Mouse (Mus musculus): ENCODE measurements around the gene Lgals8.

Lgals8 gene

GRCm38 (mm10) chr13:12460881-12461729, 3.6 kb downstream of the Lgals8 start:
- peak; percentile 91 for DNase-seq (ENCODE audit: low spot score in 2 of 2)

- DNase-seq (ENCODE audit: low spot score in 2 of 2): peak; percentile 66
Observed at GRCm38 (mm10) chr13:12460443-12460842, 4.3 kb downstream of the Lgals8 start.

GRCm38 (mm10) chr13:12456711-12457110, 8.0 kb downstream of the Lgals8 start:
- no peak for DNase-seq (ENCODE audit: low spot score in 2 of 2)

GRCm38 (mm10) chr13:12454686-12455390, 9.9 kb downstream of the Lgals8 start:
- no peak for DNase-seq (ENCODE audit: low spot score in 2 of 2)

DNA sequence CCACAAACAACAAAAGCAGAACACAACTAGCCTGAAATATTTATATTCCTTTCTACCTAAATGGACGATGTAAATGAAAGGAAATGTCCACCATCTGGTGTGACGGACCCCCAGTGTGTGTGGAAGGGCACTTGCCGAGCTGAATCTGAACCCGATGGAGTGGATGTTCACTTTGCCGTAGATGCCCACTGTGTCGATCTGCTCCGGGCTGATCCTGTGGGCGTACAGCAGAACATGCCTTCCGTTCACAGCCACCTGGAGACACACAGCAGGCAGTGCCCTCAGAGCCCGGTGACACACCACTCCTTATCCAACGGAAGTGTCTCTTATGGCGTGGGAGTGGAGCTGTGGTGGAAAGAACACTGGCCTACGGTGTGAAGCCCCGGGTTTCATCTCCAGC, 11.6 kb downstream of the Lgals8 start:
- DNase-seq (ENCODE audit: low spot score in 2 of 2): no peak

- peak; percentile 50 to 62 for DNase-seq (ENCODE audit: low spot score in 2 of 2)
Observed at GRCm38 (mm10) chr13:12442008-12442587, 22.6 kb downstream of the Lgals8 start.

DNA sequence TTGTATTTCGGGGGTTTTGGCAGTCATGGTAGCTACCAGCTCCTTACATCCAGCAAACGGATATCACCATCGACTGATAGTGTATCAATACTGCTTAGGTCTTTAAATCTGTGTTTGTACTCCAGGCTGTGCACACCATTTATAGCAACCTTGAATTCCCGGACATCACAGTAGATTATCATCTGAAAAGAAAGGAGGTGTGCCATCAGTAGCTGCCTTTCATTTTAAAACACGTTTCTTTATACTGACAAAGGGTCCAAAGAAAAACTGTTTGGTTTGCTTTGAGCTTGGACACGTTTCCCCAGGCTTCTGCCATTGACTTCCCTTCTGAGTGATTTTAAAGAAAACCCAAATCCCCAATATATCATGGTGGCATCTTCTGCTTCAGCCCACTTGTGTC, 23.9 kb downstream of the Lgals8 start:
- no peak for DNase-seq (ENCODE audit: low spot score in 2 of 2)

- DNase-seq (ENCODE audit: low spot score in 2 of 2): no peak
Observed at GRCm38 (mm10) chr13:12439586-12439985, 25.2 kb downstream of the Lgals8 start.

DNA sequence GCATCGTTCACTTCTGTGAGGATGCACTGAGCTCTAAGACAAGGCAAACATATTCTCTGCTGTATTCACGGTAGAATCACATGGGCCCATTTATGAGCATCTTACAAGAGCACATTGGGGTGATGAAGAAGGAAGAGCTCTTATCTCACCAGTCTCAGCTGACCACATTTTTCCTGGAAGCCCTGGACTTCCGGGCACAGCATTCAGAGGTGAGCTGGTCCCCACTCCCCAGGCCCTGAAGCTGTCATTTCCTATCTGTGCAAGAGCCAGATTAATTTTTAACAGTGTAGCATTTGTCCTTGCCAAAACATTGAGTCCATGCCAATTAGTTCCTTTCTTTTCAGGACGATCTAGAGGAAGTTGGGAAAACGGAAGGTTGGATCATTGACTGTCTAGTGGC, 30.9 kb downstream of the Lgals8 start:
- no peak for DNase-seq (ENCODE audit: low spot score in 2 of 2)

- DNase-seq (ENCODE audit: low spot score in 2 of 2): no peak
Observed at GRCm38 (mm10) chr13:12428556-12428955, 36.2 kb downstream of the Lgals8 start.

GRCm38 (mm10) chr13:12420596-12420995, 44.1 kb downstream of the Lgals8 start:
- DNase-seq (ENCODE audit: low spot score in 2 of 2): no peak

GRCm38 (mm10) chr13:12412016-12412415, 52.7 kb downstream of the Lgals8 start:
- peak; percentile 32 to 46 for DNase-seq (ENCODE audit: low spot score in 2 of 2)

GRCm38 (mm10) chr13:12408343-12409066, 56.2 kb downstream of the Lgals8 start:
- no peak for DNase-seq (ENCODE audit: low spot score in 2 of 2)

GRCm38 (mm10) chr13:12395571-12395970, 69.2 kb downstream of the Lgals8 start:
- DNase-seq (ENCODE audit: low spot score in 2 of 2): peak in 1 of 2 experiments; percentile 33

- DNase-seq (ENCODE audit: low spot score in 2 of 2): peak; percentile 94 to 96
Observed at GRCm38 (mm10) chr13:12394609-12395505, 69.9 kb downstream of the Lgals8 start, which contains the start of gene Heatr1. Gene Heatr1 (plus strand): TSS chr13:12395027.

Measured in right cerebral cortex, postnatal 10 days (tissue).